Mouse (Mus musculus) heart, embryonic 14.5 days (tissue): ENCODE results near the gene Dpep1. TPM values are rescaled to one million over a fixed set of nuclear protein-coding genes. Genes with fewer than 3 reads are reported as not detected.

Experiments used
- polyA plus RNA-seq: library from polyadenylated mRNA; unstranded; fragments of >200 nt; fragmentation: Nextera tagmentation; extraction: Ambion mirVana; gene quantifications from 2 replicates; pipeline ENCODE4 v1.2.1, GENCODE M21; 2014

Gene Dpep1
- polyA plus RNA-seq, 1 experiment from 2014 or later: 4.2 TPM

Other genes starting within 250 kb of the Dpep1 start
- gene Ankrd11, start 144.0 kb upstream of the Dpep1 start, polyA plus RNA-seq: 63.3 and 68.2 TPM in 2 replicates
- gene Spg7, start 123.3 kb upstream of the Dpep1 start, polyA plus RNA-seq: 64.5 and 64.7 TPM in 2 replicates
- gene Rpl13, start 83.9 kb upstream of the Dpep1 start, polyA plus RNA-seq: 1,025 and 1,098 TPM in 2 replicates
- 0.08 and 0.14 TPM in 2 replicates for gene Cpne7, start 68.9 kb upstream of the Dpep1 start, polyA plus RNA-seq
- 4.3 and 6.0 TPM in 2 replicates for gene Sult5a1, start 27.9 kb upstream of the Dpep1 start, polyA plus RNA-seq
- 71.2 and 77.7 TPM in 2 replicates for gene Chmp1a, start 26.5 kb downstream of the Dpep1 start, polyA plus RNA-seq
- gene Spata33, start 26.6 kb downstream of the Dpep1 start, polyA plus RNA-seq: 3.7 TPM in 2 replicates
- gene Cdk10, start 38.6 kb downstream of the Dpep1 start, polyA plus RNA-seq: 17.1 and 20.7 TPM in 2 replicates
- gene Spata2l, start 50.0 kb downstream of the Dpep1 start, polyA plus RNA-seq: 1.9 and 2.8 TPM in 2 replicates
- 13.0 and 15.5 TPM in 2 replicates for gene Zfp276, start 68.0 kb downstream of the Dpep1 start, polyA plus RNA-seq
- 20.5 and 21.1 TPM in 2 replicates for gene Vps9d1, start 68.1 kb downstream of the Dpep1 start, polyA plus RNA-seq
- 16.5 and 19.4 TPM in 2 replicates for gene Fanca, start 132.3 kb downstream of the Dpep1 start, polyA plus RNA-seq
- gene Spire2, start 146.5 kb downstream of the Dpep1 start, polyA plus RNA-seq: 0.77 and 0.85 TPM in 2 replicates
- 149 and 163 TPM in 2 replicates for gene Tcf25, start 187.5 kb downstream of the Dpep1 start, polyA plus RNA-seq
- gene Mc1r, start 220.9 kb downstream of the Dpep1 start, polyA plus RNA-seq: 0.07 TPM in 1 of 2 replicates, not detected in the other
- 1.5 and 6.1 TPM in 2 replicates for gene Tubb3, start 225.2 kb downstream of the Dpep1 start, polyA plus RNA-seq
- gene Def8, start 237.3 kb downstream of the Dpep1 start, polyA plus RNA-seq: 31.7 and 32.4 TPM in 2 replicates